Mouse (Mus musculus) limb, embryonic 14.5 days (tissue): ENCODE measurements around the gene Psmc3ip. TPM values are rescaled to one million over a fixed set of nuclear protein-coding genes. Genes with fewer than 3 reads are reported as not detected.
A peak's percentile ranks its signal among the peaks of the same experiment; 100 is the strongest.

Experiments
- ATAC-seq: fragments of 200-750 bp; cut with Nextera tagmentation; 2 replicates; pipeline ENCODE4 v1.8.0; 2017; ENCODE audit warnings: low read depth, moderate number of reproducible peaks, moderate TSS enrichment; ENCODE audit not compliant: low FRiP score
- DNase-seq: peaks from one replicate; pipeline ENCODE4 v3.0.0-alpha.2; 2015; ENCODE audit warnings: low spot score
- H3K27ac ChIP-seq: fragments of 300-500 bp; sonication (generic); replicated peaks from 2 replicates; pipeline ENCODE4 v1.5.1; 2014; ENCODE audit warnings: low read depth, mild to moderate bottlenecking, low read length, moderate library complexity, mixed read lengths
- H3K27me3 ChIP-seq: fragments of 300-500 bp; sonication (generic); 2 replicates; pipeline ENCODE4 v1.6.1; 2014; ENCODE audit warnings: low read length, mixed read lengths; ENCODE audit not compliant: control insufficient read depth, insufficient read depth
- H3K36me3 ChIP-seq: fragments of 300-500 bp; sonication (generic); 2 replicates; pipeline ENCODE4 v1.6.1; 2014; ENCODE audit warnings: mild to moderate bottlenecking, low read length, moderate library complexity, mixed read lengths; ENCODE audit not compliant: control insufficient read depth, insufficient read depth
- H3K4me1 ChIP-seq: fragments of 300-500 bp; sonication (generic); 2 replicates; pipeline ENCODE4 v1.6.1; 2014; ENCODE audit warnings: antibody characterized with exemption, low read length, mixed read lengths; ENCODE audit not compliant: control insufficient read depth, insufficient read depth
- H3K4me2 ChIP-seq: fragments of 300-500 bp; sonication (generic); replicated peaks from 2 replicates; pipeline ENCODE4 v1.6.1; 2014; ENCODE audit warnings: low read depth, mild to moderate bottlenecking, low read length, moderate library complexity; ENCODE audit not compliant: severe bottlenecking
- H3K4me3 ChIP-seq: fragments of 300-500 bp; sonication (generic); replicated peaks from 2 replicates; pipeline ENCODE4 v1.5.1; 2014; ENCODE audit warnings: low read length
- H3K9ac ChIP-seq: fragments of 300-500 bp; sonication (generic); 2 replicates; pipeline ENCODE4 v1.6.1; 2014; ENCODE audit warnings: mild to moderate bottlenecking, low read depth, low read length, moderate library complexity; ENCODE audit not compliant: severe bottlenecking
- H3K9me3 ChIP-seq: fragments of 300-500 bp; sonication (generic); 2 replicates; pipeline ENCODE4 v1.6.1; 2016; ENCODE audit warnings: low read length; ENCODE audit not compliant: control insufficient read depth
- POLR2A ChIP-seq: fragments of 200-500 bp; IDR thresholded peaks from 2 replicates; pipeline ENCODE4 v1.8.0; 2012; ENCODE audit warnings: inconsistent platforms, mild to moderate bottlenecking, moderate library complexity, borderline replicate concordance; ENCODE audit not compliant: insufficient read depth, insufficient read length; ENCODE audit errors: extremely low read depth
- WGBS: fragments of 180-500 bp; shearing (Covaris S2); extraction: QIAGEN DNeasy Blood & Tissue Kit; methylation state at CpG from one replicate; pipeline ENCODE4 v1.1.7; 2014; 5-methylcytosine and 5-hydroxymethylcytosine counted together
- polyA plus RNA-seq, 2 experiments: library from polyadenylated mRNA; depleted of rRNA in 1 of 2; stranded (reverse) in 1 of 2; unstranded in 1 of 2; fragments of >200 nt; fragmentation: Nextera tagmentation in 1 of 2; extraction: Ambion mirVana in 1 of 2; gene quantifications; 2 replicates each; pipeline versions ENCODE4 v1.2.1 to v1.2.3; 2012 to 2014

Psmc3ip gene
- polyA plus RNA-seq, 2 experiments = 24.3 to 32.9 TPM

DNA sequence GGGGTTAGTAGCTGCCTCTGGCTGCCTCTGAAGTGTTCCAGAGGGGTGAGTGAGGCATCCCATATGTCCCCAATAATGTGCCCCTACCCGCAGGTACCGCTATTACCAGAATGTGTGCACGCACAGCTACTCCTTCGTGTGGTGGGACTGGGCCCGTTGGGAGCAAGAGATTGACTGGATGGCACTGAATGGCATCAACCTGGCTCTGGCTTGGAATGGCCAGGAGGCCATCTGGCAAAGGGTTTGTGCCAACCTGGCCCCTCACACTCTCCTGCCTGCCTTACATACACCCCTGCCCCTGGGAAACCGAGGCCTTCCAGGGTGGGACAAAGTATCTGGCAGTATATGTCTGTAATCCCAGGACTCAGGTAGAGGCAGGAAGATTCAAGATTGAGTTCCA is 24.2 kb downstream of the Psmc3ip start:
- Histone ChIP-seq H3K36me3 (no peaks in the 10 kb centered on the region), H3K9me3 (no peaks in the 10 kb centered on the region), H3K27me3 (0 out of 2 replicates have a peak, but pooled peaks cover 3% of the 10 kb centered on the region), H3K27ac (no peak overlapping the region), H3K4me3 (no peak overlapping the region), H3K4me2 (no peak overlapping the region), H3K4me1 (0 out of 2 replicates have a peak, but pooled peaks cover 6% of the 10 kb centered on the region), H3K9ac (no peak overlapping the region; the same call in 1 of the 2 replicates)
- TF ChIP-seq POLR2A = no peak
- ATAC-seq = no peak
- WGBS = 73% methylated on average over 6 of the region's 6 CpGs
- DNase-seq = no peak

DNA sequence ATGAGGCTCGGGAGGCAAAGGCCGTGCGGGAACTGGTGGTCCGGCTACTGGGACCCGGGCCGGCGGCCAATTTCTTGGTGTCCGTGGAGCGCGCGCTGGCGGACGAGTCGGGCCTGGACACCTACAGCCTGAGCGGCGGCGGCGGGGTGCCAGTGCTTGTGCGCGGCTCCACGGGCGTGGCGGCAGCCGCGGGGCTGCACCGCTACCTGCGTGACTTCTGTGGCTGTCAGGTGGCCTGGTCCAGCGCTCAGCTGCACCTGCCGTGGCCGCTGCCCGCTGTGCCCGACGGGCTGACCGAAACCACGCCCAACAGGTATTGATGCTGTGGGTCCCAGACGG is 25.1 kb downstream of the Psmc3ip start:
- DNase-seq = no peak
- Histone ChIP-seq H3K27me3 (0 out of 2 replicates have a peak, but pooled peaks cover 3% of the 10 kb centered on the region), H3K36me3 (no peaks in the 10 kb centered on the region), H3K9me3 (no peaks in the 10 kb centered on the region), H3K4me2 (peak overlapping the region; percentile 99), H3K27ac (no peak overlapping the region), H3K4me3 (peak overlapping the region; percentile 73), H3K4me1 (0 out of 2 replicates have a peak, but pooled peaks cover 6% of the 10 kb centered on the region), H3K9ac (peak overlapping the region; percentile 70)
- WGBS = 0% methylated on average over 18 of the region's 36 CpGs
- TF ChIP-seq POLR2A = no peak
- peak; percentile 55 for ATAC-seq

DNA sequence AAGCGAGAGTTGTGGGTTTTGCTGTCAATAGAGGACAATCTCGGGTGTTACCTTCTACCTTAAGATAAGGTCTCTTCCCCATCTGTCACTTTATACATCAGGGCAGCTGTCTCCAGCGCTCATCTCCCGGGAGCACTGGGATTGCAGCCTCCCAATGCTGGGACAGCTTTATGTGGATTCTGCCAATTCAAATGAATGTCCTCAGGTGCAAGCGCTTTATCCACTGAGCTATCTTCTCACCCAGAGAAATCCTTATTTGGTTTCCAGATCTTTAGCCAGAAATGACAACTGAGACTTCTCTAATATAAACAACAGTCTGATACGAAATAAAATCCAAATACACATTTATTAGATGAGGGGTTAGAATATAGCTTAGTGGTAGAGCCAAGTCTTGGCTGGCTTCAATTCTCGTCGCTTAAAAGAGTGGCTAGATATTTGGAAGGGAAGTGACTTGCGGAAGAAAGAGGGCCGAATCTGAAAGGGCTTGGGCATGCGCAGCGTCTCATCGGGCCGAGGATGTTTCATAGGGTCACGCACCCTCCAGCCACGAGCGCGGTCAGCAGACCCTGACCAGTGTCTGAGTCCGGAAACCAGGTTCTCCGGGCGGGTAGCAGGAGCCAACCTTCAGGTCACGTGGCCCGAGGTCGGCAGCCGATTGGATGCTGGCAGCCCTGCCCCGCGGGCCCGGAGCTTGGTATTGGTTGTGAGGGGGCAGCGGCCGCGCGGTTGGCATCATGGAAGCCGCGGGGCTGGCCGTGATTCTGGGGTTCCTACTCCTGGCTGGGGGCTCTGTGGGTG is 25.6 kb downstream of the Psmc3ip start, which contains the start of gene Naglu:
Naglu (plus strand) TSS at position 622 of the 798 bp plus-strand sequence.
- Histone ChIP-seq H3K9me3 (no peaks in the 10 kb centered on the region), H3K27ac (no peak within 1 kb of the TSS), H3K36me3 (no peaks in the 10 kb centered on the region), H3K9ac (peak within 1 kb of the TSS; percentile 70), H3K4me1 (0 out of 2 replicates have a peak, but pooled peaks cover 6% of the 10 kb centered on the region), H3K4me2 (peak within 1 kb of the TSS; percentile 99), H3K27me3 (0 out of 2 replicates have a peak, but pooled peaks cover 3% of the 10 kb centered on the region), H3K4me3 (peak within 1 kb of the TSS; percentile 73)
- 0 out of 2 replicates have a peak, but pooled peaks have one; percentile 15 for TF ChIP-seq POLR2A
- 5% methylated on average over 31 of the region's 35 CpGs for WGBS
- peak; percentile 92 for ATAC-seq
- DNase-seq = peak; percentile 90

DNA sequence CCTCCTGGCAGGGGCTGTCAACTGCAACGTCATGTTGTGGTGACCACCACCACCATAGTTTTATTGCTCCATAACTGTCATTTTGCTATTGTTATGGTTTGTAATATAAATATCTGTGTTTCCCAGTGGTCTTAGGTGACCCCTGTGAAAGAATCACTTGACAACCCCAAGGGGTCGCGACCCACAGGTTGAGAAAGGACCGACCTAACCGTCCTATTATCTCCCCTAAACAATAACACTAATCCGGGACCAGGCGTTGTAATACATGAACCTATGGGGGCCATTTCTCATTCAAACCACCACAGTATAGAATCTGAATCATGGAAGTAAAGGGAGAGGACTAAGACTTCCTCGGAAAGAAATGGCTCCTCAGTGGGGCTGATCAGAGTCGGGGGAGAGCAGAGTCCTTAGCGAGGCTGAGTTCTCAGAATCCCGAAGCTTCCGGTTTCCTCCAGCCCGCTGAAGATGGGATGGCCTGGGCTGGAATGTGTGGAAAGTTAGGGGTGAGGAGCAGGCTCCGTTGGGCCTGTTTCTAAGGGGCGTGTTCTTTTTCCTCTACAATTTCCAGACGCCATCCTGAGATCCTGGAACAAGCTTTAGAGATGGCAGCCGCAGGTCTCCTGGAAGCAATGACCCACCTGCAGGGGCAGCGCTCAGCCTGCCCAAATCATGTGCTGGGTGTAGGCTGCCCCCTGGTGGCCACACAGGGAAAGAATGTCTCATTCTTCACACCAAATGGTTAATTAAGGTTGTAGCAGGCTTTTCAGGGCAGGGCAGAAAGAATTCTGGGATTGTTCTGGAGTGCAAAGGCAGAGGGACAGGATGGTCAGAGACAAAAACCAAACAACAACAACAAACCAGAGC is 28.5 kb downstream of the Psmc3ip start:
- Histone ChIP-seq H3K4me3 (0 out of 2 replicates have a peak overlapping the region, but pooled peaks have one; percentile 19), H3K9ac (no peak overlapping the region)

DNA sequence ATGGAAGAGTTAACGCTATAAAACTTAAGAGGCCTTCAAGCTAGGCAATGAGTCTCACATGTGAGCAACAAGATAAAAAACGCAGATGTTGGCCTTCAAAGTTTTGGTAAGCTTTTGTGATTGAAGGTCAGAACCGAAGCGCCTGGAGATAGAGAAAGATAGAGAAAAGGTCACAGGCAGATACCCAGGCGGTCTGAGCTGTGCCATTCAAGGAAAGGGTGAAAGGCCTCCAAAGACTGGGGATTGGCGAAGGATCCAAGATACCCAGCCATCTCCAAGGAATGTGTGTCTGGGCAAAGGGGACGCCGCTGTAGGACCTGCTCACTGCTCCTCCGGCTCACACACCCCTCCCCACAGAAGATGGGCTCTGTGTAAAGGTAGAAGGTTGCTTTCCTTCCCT is 30.2 kb downstream of the Psmc3ip start:
- ATAC-seq (no peak), DNase-seq (no peak)
- H3K27me3 ChIP-seq = 0 out of 2 replicates have a peak, but pooled peaks cover 3% of the 10 kb centered on the region
- TF ChIP-seq POLR2A = no peak
- peaks cover 19% of the 10 kb centered on the region; the same call in 1 of the 2 replicates for H3K36me3 ChIP-seq
- peaks cover 25% of the 10 kb centered on the region for H3K4me1 ChIP-seq
- no peak overlapping the region for H3K27ac ChIP-seq
- H3K4me2 ChIP-seq = no peak overlapping the region
- H3K4me3 ChIP-seq = no peak overlapping the region
- H3K9me3 ChIP-seq = no peaks in the 10 kb centered on the region
- H3K9ac ChIP-seq = no peak overlapping the region
- WGBS = 94% methylated on average over 9 of the region's 9 CpGs

More for the DNA sequence above, 28.5 kb downstream of the Psmc3ip start:
- no peak overlapping the region for H3K27ac ChIP-seq
- DNase-seq = peak; percentile 85
- 28% methylated on average over 18 of the region's 18 CpGs for WGBS
- no peaks in the 10 kb centered on the region for H3K9me3 ChIP-seq
- peaks cover 22% of the 10 kb centered on the region for H3K4me1 ChIP-seq
- ATAC-seq = peak; percentile 38; the same call in 1 of the 2 replicates
- H3K36me3 ChIP-seq = peaks cover 14% of the 10 kb centered on the region; the same call in 1 of the 2 replicates
- H3K4me2 ChIP-seq = peak overlapping the region; percentile 40
- 0 out of 2 replicates have a peak, but pooled peaks cover 3% of the 10 kb centered on the region for H3K27me3 ChIP-seq
- 0 out of 2 replicates have a peak, but pooled peaks have one; percentile 14 for TF ChIP-seq POLR2A
